Mouse (Mus musculus) adrenal gland, postnatal 10 days (tissue): ENCODE results near the gene Mb. TPM values are rescaled to one million over a fixed set of nuclear protein-coding genes. Genes with fewer than 3 reads are reported as not detected.
"Not testable (repeated sequence)": the region's sequence is repeated elsewhere in the genome, so short reads cannot be mapped to it uniquely, and the experiment has no call there.

Experiments used
- DNase-seq: peaks from one replicate; pipeline ENCODE4 v3.0.0; 2021; ENCODE audit warnings: mixed read lengths
- total RNA-seq, 2 experiments: library from RNA; stranded (reverse); gene quantifications; 2 replicates each; pipeline ENCODE4 v1.2.3; 2021

Mb gene
- total RNA-seq, 2 experiments from 2014 or later, result 34.3 to 233 TPM

DNA sequence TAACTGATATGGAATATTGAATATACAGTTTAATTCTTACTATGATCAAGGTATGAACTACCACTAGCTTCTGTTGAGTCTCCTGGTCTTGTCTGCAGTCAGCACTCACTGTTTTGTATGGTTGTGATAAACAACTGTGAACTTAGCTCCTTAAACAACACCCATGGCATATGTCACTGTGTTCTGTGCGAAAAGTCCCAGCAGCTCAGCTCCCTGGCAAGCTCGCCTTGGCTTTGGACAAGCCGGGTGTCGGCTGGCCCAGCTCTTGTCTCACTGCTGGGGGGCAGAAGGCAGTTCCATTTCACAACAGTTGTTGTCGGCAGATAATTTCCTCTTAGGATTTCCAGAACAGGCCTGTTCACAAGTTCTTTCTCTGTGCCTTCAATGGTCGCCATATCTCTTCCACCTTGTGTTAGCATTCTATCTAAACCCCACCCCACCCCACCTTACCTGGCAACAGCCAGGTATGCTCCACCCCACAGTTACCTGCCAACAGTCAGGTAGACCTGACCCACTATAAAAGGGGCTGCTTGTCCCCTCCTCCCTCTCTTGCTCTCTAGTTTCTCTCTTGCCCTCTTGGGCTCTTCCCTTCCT, 14.9 kb upstream of the Mb start:
- DNase-seq, result peak; percentile 57

DNA sequence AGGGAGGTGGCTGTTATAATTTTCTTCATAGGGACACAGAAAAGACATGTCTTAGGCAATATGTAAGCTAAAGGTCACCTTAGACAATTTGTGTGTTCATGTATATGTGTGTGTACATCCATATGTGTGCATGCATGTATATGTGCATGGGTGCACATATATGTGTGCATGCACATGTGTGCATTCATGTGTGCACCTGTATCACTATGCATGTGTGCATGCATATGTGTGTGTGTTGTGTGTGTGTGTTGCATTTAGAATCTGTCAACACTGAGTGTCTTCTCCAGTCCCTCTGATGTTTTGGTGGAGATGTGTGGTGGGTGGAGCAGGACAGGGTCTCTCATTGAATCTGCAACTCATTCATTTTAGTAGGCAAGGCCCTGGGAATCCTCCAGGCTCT, 12.3 kb upstream of the Mb start:
- DNase-seq, result no peak

DNA sequence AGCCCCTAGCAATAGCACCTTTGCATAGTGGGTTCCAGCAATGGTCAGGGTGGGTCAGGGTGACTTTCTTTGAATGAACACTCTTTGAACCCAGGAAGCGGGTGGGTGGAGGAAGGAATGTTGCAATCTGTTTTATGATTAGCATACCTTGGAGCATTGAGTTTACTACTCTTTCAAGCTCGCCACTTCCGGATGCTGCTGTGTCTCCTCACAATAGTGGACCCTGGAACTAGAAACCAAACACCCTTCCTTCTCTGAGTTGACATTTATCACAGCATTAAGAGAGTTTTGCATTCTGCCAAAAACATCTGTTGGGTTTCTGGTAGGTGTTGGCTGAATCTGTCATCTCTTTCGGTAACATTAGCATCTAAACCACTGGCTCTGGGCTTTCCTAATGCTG, 8.9 kb upstream of the Mb start:
- not testable (repeated sequence) for DNase-seq

DNA sequence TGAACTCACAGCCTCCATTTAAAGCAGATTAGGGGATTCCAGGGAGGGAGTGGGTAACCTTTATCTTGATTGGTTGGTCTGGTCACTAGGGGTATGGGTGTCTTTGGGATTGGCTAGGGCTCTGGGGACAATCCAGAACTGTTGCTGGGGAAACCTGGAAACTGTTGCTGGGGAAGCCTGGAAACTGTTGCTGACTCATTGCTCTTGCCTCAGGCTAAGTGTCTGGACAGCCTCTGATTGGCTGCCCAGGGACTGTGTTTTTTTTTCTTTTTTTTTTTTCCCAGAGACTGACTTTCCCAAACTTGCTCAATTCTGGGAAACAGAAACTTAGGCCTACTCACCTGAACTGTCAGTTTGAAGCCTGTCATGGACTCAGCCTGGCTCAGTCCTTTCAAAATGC, 8.1 kb upstream of the Mb start:
- no peak for DNase-seq

DNA sequence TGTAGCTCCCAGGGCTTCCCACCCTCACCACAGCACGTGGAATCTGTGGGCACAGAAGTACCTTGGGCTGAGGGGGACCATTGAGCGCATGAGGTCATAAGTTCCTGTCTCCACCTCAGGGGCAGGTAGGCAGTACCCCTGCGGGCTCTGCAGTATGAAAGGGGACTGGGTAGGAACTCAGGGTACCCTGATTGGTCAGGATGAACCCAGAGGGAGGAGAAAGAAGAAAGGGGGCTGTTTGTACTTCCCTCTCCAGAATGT, 6.3 kb upstream of the Mb start:
- DNase-seq, result no peak

DNA sequence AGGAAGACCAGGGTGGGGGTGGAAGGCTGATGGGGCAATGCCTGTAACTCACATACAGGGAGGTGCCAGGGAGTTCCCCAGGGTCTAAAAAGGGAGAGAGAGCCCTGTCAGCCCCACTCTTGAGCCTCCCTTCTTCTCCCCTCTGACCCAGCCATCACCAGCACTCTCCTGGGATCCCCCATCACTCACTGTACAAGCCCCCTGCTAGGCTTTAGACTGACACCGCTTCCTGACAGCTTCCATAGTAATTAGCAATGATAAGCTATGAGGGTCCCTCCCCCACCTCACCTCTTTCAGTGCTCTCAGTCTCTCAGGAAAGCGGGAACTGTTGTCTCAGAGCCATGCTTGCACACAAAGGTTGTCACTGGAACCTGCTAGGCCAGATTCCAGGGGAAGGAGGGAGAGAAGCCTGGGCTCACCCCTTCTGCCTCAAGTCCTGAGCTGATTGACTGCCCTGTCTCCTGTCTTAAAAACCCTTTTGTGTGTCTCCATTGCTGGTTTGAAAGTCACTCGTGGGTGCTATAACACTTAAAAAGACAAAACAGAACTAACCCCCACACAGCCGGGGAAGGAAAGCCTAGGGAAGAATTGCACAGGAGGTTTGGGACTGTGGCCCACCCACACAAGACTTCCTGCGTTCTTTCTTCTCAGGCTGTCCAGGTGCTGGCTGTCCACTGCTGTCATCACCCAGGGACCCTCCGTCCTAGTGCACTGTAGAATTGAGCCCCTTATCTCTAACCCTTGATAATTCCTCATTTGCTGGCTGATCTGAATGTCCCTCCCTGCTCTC, 5.7 kb upstream of the Mb start:
- no peak for DNase-seq

DNA sequence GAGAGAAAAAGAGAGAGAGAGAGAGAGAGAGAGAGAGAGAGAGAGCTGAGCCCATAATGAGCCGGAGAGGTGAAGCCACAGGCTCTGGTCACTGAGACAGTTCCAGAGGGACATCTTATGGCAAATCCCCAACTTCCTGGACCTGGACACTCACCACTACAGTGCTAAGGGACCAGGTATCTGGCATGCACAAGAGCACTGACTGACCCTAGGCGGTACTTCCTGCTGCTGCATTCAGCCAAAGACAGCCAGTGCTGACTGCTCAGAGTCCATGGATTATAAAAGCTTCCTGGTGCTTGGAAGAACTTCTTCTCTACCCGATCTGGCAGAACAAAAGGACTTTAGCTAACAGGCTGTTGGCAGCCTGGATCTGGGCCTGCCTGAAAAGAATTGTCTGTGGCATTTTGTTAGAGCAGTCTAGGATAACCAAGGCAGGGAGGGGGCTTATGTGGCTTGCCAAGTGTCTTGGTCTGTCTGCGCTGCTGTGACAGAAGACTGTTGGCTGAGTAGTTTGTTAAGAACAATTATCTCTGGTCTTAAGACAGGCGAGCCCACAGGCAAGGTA, 4.2 kb upstream of the Mb start:
- no peak for DNase-seq

DNA sequence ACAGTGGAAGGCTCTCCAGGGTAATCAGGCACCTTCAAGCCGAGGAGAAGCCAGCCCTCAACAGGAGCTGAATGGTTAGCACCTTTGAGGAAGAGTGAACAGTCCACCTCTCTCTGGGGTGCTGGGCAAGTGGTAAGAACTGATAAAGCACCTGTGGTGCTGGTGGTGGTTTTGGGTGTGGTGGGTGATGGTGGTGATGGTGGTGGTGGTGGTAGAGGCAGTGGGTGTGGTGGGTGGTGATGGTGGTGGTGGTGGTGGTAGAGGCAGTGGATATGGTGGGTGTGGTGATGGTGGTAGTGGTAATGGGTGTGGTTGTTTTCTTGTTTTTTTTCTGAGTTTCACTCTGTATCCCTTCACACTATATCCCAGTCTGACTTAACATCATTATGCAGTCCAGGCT, 2.6 kb upstream of the Mb start:
- no peak for DNase-seq

DNA sequence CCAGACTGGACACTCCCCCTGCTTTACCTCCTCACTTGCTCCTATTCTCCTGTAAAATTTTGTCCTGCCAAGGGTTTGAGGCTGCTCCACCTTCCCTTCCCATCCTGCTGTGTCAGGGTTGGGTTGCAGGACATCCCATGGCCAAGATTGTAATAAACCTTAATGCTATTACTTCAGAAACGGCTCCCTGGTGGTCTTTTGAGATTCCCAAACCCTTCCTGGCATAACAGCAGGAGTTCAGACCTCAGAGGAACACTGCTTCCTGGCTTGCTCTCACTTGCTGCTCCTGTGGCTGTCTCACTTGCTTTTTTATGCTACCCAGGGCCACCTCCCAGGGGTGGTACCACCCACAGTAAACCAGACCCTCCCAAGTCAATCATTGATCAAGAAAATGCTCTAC, 1.7 kb upstream of the Mb start:
- DNase-seq, result no peak

DNA sequence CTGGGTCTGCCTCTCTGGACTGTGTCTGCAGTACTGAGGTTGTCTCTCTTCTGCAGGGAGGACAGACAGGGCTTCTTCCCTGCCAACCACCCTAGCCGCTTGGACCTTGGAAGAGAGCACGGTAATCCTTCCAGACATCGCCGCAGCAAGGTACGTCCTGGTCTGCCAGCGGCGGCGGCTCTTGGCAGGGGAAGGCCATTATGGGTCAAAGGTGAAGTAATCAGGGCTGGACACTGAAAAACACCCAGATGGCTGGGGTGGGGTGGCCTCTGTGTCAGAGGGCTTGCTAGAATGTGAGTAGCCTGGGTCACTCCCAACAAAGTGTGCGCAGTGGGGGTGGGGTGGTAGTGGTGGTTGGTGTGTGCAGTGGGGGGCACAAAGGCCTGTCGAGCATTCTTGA, 4.9 kb downstream of the Mb start:
- peak; percentile 68 for DNase-seq

DNA sequence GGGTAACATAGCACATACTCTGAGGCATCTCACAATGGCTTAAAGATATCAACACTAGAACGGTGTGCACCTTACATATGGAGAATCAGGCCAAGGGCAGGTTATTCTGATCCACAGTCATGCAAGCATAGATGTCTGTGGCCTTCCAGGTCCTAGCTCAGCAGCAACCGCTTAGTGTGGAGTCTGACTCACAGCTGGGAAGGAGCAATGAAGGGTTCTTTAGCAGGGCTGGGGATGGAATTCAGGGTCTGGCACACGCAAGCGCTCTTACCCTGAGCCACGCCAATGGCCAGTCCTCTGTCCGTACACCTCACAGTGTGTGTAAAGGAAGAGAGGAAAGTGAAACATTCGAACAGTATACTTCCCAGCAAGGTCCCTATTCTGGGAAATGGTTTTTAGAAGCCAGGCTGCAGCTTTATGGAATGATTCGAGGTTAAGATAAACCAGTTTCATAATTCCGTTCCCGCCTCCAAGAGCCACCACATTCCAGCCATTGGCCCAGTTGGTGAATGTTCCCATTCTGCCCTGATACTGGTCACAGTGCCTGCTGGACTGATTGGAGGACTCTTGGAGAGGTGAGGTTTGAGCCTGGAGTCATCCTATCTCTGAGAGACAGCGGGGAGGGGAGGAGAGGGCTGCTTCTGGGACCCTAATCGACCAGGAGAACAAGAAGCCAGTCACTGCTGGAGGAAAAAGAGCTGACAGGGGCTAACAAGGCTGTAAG, 5.7 kb downstream of the Mb start, which contains the start of gene Apol6:
Gene Apol6 (plus strand): TSS at position 133 of the 724 bp plus-strand sequence.
- DNase-seq, result no peak

DNA sequence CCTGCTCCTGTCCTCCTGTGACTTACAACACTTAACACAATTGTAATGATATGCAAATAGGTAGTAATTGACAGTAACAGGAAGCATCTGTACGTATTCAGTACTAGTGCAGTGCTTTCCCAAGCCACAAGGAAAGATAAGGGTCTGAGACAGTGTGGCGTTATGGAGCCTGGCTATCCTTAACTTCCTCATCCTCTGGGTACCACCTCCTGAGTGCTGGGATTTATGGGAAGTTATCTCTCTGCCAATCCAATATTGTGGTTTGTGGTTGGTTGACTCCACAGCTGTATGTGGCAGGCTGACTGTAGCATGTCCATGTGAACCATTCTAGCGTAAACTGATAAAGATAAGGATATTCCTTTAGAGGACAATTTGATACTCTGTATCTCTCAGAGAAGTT, 9.7 kb downstream of the Mb start:
- no peak for DNase-seq

DNA sequence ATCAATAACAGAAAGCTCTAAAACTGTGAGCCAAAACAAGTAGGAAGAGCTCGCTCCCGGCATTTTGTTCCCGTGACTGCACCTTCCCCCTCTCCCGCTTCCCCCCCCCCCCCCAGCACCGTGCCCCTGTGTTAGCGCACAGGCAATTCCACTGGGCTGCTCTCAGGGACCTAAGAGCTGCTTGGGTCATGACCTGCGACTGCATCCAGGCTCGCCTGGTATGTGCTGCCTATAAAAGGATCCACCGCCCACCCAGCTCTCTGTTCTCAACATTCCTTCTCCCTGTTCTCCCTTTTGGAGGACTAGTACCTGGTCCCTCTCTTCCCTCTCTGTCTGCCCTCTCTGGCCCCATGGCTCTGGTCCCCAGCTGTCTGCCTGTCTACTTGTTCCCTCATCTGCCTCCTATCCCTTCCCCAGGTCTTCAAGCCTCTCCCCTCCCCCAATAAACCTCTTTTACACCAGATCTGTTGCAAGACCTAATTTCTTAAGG, 11.2 kb downstream of the Mb start:
- no peak for DNase-seq

DNA sequence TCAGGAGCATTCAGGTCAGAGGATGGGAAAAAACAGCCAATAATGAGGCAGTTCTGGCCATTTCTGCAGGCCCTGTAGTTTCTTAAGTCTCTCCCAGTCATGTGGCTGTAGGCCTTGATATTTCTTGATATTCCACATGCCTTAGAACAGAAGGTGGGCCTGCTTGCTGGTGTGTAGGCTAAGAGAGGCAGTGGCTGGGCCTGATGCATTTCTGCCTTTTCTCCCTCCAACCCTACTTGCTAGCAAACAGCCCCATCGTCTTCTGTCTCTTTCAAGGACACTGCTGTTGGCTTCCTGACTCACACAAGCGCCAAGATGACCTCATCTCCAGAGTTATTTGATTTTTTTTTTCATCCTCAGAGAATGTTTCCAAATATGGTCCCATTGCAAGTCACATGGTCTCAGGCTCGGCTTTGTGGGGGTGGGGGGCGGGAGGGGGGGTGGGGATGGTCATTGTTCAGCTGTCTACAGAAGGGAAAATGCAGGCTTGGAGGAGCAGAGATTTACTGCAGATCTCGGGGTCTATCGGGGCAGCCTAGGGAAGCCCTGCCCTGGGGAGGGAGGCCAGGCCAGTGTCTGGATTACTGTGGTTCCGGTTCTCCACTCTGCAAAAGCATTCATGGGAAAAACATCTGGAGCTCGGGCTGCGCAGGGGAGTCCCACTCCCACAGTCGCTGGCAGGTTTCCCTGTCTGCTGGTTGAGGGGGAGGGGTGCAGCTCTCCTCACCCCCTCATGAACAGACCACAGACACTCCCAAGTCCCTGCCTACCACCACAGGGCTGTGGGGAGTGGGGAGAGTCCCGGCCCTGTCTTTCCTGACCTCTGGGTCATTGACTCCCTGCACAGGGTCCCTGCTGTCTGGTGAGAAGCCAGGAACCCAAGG, 12.9 kb downstream of the Mb start:
- DNase-seq, result peak; percentile 72

DNA sequence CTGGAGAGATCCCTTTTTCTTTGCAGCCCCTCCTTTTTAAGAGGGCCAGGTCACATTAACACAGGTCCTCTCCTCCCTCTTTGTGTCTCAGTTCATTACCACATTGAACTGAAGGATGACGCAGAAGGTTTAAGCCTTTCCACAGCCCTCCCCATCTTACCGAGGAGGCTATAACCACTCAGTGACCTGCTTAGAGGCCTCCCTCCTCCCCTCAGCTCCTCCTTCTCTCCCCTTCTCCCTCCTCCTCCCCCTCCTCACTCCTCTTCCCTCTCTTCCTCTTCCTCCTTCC, 13.5 kb downstream of the Mb start:
- DNase-seq, result no peak

DNA sequence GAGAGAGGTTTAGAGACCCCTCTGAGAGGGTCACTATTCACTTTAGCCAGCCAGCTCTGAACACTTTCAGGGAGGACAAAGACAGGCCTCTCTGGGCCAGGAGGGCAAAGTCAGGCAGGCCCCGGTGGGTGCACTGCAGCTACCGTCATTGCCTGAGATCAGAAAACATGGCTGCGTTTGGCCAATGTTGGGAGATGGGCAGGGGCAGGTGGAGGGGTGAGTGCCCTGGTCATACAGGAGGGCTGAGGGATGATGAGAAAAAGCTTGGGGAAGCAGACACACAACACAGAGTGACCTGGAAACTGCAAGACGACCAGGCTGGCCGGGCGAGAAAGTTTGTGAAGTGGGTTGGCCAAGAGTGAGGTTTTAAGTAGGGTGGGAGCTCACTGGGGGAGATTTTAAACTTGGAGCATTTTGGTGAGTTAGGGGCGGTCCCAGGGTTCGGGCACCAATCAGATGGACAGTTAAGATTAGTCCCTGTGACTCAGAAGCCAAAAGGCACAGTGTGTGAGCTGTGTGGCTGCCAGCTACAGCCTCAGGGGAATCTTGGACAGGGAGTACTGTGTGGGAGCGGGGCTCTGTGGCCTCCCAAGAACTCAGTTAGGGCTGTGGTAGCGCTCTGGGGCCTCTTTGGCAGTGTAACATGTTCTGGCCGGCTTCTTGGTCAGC, 14.0 kb downstream of the Mb start:
- DNase-seq, result peak; percentile 87

DNA sequence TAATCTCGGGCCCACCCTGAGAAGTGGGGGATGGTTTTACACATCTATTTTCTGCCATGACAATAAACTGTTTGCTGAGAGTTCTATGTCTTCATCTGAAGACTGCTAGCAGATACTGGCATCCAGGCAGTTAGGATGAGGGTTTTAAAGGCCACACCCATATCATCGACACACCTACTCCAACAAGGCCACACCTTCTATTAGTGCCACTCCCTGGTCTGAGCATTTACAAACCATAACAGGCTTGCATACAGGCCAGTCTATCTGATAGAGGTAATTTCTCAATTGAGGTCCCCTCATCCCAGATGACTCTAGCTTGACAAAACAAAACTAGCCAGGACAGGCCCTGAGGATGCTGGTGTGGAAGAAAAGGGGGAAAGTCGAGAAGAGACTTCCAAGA, 14.8 kb downstream of the Mb start:
- no peak for DNase-seq

DNA sequence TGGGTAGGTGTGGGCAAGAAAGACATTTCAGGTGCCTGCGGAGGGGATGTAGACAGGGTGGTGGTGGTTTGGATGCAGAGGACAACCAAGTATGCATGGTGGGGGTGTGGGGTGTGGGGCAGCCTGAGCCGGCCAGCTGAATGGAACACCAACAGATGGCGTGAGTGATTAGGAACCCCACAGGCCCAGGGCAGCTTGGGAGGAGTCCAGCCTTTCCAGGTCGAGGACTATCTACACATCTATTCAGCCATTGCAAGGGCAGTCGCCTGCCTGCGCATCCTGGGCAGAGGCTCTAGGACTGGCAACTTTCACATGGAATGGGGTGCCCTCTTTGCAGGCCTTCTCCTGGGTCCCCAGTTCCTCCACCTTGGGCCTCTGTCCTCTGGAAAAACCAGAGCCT, 15.9 kb downstream of the Mb start:
- DNase-seq, result no peak

DNA sequence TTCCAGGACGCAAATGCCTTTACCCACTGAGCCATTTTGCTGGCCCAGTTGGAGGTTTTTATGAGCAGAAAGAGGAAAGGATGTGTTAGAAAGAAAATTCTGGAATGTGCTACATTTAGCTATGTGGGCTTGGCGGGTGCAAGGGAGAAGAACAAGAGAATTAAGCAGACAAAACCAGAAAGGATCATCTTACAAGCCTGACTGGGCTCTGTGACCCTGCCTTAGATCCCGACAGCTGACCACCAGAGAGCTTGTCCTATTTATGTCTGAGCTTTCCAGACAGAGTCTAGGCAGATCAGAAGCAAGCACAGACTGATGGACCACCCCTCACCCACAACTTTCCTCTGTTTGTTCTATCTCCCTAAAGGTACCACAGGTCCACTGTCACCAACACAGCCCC, 19.2 kb downstream of the Mb start:
- DNase-seq, result no peak

DNA sequence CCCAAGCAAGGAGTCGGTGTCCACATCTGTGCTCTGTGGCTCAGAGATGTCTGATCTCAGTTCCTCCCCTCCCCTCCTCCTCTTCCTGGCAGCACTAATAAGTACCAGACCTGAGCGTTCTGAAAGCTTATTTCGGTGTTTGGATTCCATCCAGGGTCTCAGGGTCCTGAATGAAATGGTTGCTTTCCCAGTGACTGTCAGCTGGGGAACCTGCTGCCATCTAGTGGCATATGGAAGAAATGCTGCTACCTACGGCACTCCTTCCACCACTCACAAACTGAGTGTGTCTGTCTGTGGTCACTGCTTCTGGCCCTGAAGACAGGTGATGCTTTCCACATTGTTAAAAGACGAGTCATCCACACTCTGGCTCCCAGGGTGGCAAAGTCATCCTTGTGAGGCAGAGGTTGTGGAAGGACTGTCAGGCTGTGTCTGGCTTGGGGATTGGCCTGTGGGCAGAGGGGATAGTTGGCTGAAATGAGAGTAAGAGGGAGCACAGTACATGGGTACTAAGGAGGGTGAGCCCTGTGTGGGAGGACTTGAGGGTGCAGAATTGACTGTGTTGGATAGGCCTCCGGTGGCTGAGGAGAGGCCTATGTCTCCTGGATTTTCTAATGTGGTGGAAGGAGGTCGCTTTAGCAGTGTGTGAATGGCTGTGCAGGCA, 21.0 kb downstream of the Mb start:
- DNase-seq, result peak; percentile 73

DNA sequence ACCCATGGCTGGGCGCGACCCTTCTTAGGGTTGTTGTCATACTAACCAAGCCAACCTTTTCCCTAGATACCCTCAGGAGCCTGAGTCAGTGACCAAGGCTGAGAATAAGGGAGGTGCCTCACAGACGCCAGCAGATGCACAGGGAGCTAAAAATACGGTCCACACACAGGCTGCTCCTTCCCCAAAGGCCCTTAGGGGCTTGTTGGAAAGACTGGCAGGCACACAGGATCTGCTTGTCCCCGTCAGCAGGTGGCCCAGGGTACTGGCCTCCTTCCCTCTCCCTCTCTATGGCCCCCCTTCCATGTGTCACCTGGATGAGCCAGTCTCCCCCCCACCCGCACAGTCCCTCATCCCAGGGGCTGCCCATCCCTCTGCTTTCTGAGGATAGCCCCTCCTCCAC, 22.8 kb downstream of the Mb start:
- no peak for DNase-seq
